Mouse (Mus musculus) liver, embryonic 14.5 days (tissue): ENCODE results near the gene Rasgrp2. TPM values are rescaled to one million over a fixed set of nuclear protein-coding genes. Genes with fewer than 3 reads are reported as not detected.
A peak's percentile ranks its signal among the peaks of the same experiment; 100 is the strongest.

Source experiments
- ATAC-seq: fragments of 200-750 bp; cut with Nextera tagmentation; 2 replicates; pipeline ENCODE4 v1.8.0; 2017; ENCODE audit warnings: moderate number of reproducible peaks, mild to moderate bottlenecking, moderate library complexity; ENCODE audit not compliant: insufficient read depth
- DNase-seq, 3 experiments: peaks; one replicate each; pipeline ENCODE4 v3.0.0-alpha.2; 2012 to 2013; ENCODE audit warnings: low read depth in 3 of 3, low spot score in 3 of 3
- H3K27ac ChIP-seq: fragments of 300-500 bp; sonication (generic); 2 replicates; pipeline ENCODE4 v1.5.1; 2014; ENCODE audit warnings: moderate library complexity, mild to moderate bottlenecking, control low read depth, inconsistent platforms
- H3K27me3 ChIP-seq: fragments of 300-500 bp; sonication (generic); 2 replicates; pipeline ENCODE4 v1.6.1; 2014; ENCODE audit warnings: mild to moderate bottlenecking, low read length, moderate library complexity; ENCODE audit not compliant: control insufficient read depth, insufficient read depth
- H3K36me3 ChIP-seq: fragments of 300-500 bp; sonication (generic); replicated peaks from 2 replicates; pipeline ENCODE4 v1.6.1; 2014; ENCODE audit warnings: low read depth; ENCODE audit not compliant: control insufficient read depth, insufficient read depth
- H3K4me1 ChIP-seq, 2 experiments: fragments of 200-500 bp in 1 of 2; fragments of 300-500 bp in 1 of 2; sonication (generic) in 1 of 2; replicated peaks; 2 replicates each; pipeline ENCODE4 v1.6.1; 2012 to 2014; ENCODE audit warnings: antibody characterized with exemption in 1 of 2, inconsistent platforms in 1 of 2, low read length in 1 of 2; ENCODE audit not compliant: control insufficient read depth in 2 of 2, insufficient read depth in 2 of 2
- H3K4me2 ChIP-seq: fragments of 300-500 bp; sonication (generic); 2 replicates; pipeline ENCODE4 v1.6.1; 2014; ENCODE audit warnings: low read depth, mild to moderate bottlenecking, control low read depth, moderate library complexity
- H3K4me3 ChIP-seq, 2 experiments: fragments of 200-500 bp in 1 of 2; fragments of 300-500 bp in 1 of 2; sonication (generic) in 1 of 2; 2 replicates each; pipeline ENCODE4 v1.5.1; 2012 to 2014; ENCODE audit warnings: low read depth in 2 of 2, low read length in 2 of 2, mild to moderate bottlenecking in 2 of 2, control low read depth in 1 of 2, inconsistent platforms in 1 of 2, moderate library complexity in 1 of 2; ENCODE audit not compliant: insufficient read depth in 1 of 2
- H3K9ac ChIP-seq: fragments of 300-500 bp; sonication (generic); replicated peaks from 2 replicates; pipeline ENCODE4 v1.6.1; 2014; ENCODE audit warnings: mild to moderate bottlenecking, control low read depth, moderate library complexity
- H3K9me3 ChIP-seq: fragments of 300-500 bp; sonication (generic); 2 replicates; pipeline ENCODE4 v1.6.1; 2016; ENCODE audit warnings: low read length, mixed read lengths; ENCODE audit not compliant: control insufficient read depth
- CTCF ChIP-seq: IDR thresholded peaks from 2 replicates; pipeline ENCODE4 v1.5.1; 2016; ENCODE audit warnings: antibody characterized with exemption, low read depth, control low read depth
- EP300 ChIP-seq: IDR thresholded peaks from 2 replicates; pipeline ENCODE4 v1.6.1; 2016; ENCODE audit warnings: antibody characterized with exemption, low read depth
- WGBS: fragments of 180-500 bp; shearing (Covaris S2); extraction: QIAGEN DNeasy Blood & Tissue Kit; methylation state at CpG from one replicate; pipeline ENCODE4 v1.1.7; 2014; ENCODE audit not compliant: insufficient replicate concordance; 5-methylcytosine and 5-hydroxymethylcytosine counted together
- polyA plus RNA-seq, 2 experiments: library from polyadenylated mRNA; depleted of rRNA in 1 of 2; stranded (reverse) in 1 of 2; unstranded in 1 of 2; fragments of >200 nt; fragmentation: Nextera tagmentation in 1 of 2; extraction: Ambion mirVana in 1 of 2; gene quantifications; 2 replicates each; pipeline versions ENCODE4 v1.2.1 to v1.2.3; 2012 to 2014

Gene Rasgrp2
- polyA plus RNA-seq, 2 experiments, result 74.5 to 76.3 TPM

- TF ChIP-seq CTCF (no peak), EP300 (no peak)
- H3K36me3 ChIP-seq, result peaks cover 34% of the 10 kb centered on the region
- ATAC-seq, result no peak
Observed at GRCm38 (mm10) chr19:6363091-6363410, 36.1 kb upstream of the Rasgrp2 start.

GRCm38 (mm10) chr19:6363411-6364240 lies 35.5 kb upstream of the Rasgrp2 start, which contains the start of gene Sf1:
Sf1 (plus strand) TSS chr19:6363690.
- Histone ChIP-seq H3K4me3 (peak within 1 kb of the TSS; percentile 94), H3K36me3 (peaks cover 40% of the 10 kb centered on the region), H3K4me1 (peaks cover 14 to 19% of the 10 kb centered on the region in 2 experiments), H3K4me2 (peak within 1 kb of the TSS; percentile 99), H3K9me3 (no peaks in the 10 kb centered on the region), H3K27ac (peak within 1 kb of the TSS; percentile 88), H3K9ac (peak within 1 kb of the TSS; percentile 97), H3K27me3 (no peaks in the 10 kb centered on the region)
- DNase-seq (peak; percentile 98 to 99 (median 99)), ATAC-seq (peak; percentile 91)
- TF ChIP-seq CTCF (no peak), EP300 (no peak)
- under 1% methylated on average over 84 of the region's 85 CpGs for WGBS

More at GRCm38 (mm10) chr19:6363091-6363410, 36.1 kb upstream of the Rasgrp2 start:
- Histone ChIP-seq H3K27me3 (no peaks in the 10 kb centered on the region), H3K9ac (peak overlapping the region; percentile 67), H3K4me1 (peaks cover 14 to 19% of the 10 kb centered on the region in 2 experiments), H3K27ac (peak overlapping the region; percentile 71), H3K4me3 (peak overlapping the region; percentile 71 to 94), H3K9me3 (no peaks in the 10 kb centered on the region), H3K4me2 (peak overlapping the region; percentile 82)
- WGBS, result 2% methylated on average over 11 of the region's 11 CpGs
- no peak for DNase-seq

GRCm38 (mm10) chr19:6364317-6364725 lies 34.8 kb upstream of the Rasgrp2 start:
- no peaks in the 10 kb centered on the region for H3K9me3 ChIP-seq
- H3K4me2 ChIP-seq, result peak overlapping the region; percentile 99
- H3K9ac ChIP-seq, result peak overlapping the region; percentile 97
- H3K4me3 ChIP-seq, result peak overlapping the region; percentile 94
- H3K27me3 ChIP-seq, result no peaks in the 10 kb centered on the region
- peak overlapping the region; percentile 88 for H3K27ac ChIP-seq
- peak; percentile 81 to 86 (median 84) for DNase-seq
- peaks cover 47% of the 10 kb centered on the region for H3K36me3 ChIP-seq
- peaks cover 14 to 19% of the 10 kb centered on the region in 2 experiments for H3K4me1 ChIP-seq
- ATAC-seq, result no peak
- under 1% methylated on average over 55 of the region's 55 CpGs for WGBS
- TF ChIP-seq CTCF (no peak), EP300 (no peak)

- no peak for DNase-seq
- Histone ChIP-seq H3K4me1 (peaks cover 14 to 19% of the 10 kb centered on the region in 2 experiments), H3K36me3 (peaks cover 52% of the 10 kb centered on the region), H3K4me2 (peak overlapping the region; percentile 99), H3K27me3 (no peaks in the 10 kb centered on the region), H3K4me3 (peak overlapping the region; percentile 94), H3K9me3 (no peaks in the 10 kb centered on the region), H3K27ac (peak overlapping the region; percentile 32), H3K9ac (peak overlapping the region; percentile 97)
- ATAC-seq, result no peak
- under 1% methylated on average over 2 of the region's 2 CpGs for WGBS
- no peak for TF ChIP-seq EP300
- no peak for TF ChIP-seq CTCF
Observed at GRCm38 (mm10) chr19:6364842-6365241, 34.3 kb upstream of the Rasgrp2 start.

GRCm38 (mm10) chr19:6370175-6370574 lies 29.0 kb upstream of the Rasgrp2 start:
- H3K9me3 ChIP-seq, result no peaks in the 10 kb centered on the region
- peaks cover 4 to 6% of the 10 kb centered on the region in 2 experiments; a peak in 3 of 4 replicates for H3K4me1 ChIP-seq
- no peak overlapping the region for H3K9ac ChIP-seq
- H3K27ac ChIP-seq, result no peak overlapping the region
- peaks cover 98% of the 10 kb centered on the region for H3K36me3 ChIP-seq
- H3K27me3 ChIP-seq, result no peaks in the 10 kb centered on the region
- H3K4me2 ChIP-seq, result no peak overlapping the region
- no peak overlapping the region for H3K4me3 ChIP-seq
- TF ChIP-seq CTCF, result no peak
- whole genome bisulfite sequencing, result 81% methylated on average over 2 of the region's 2 CpGs
- ATAC-seq, result no peak
- DNase-seq, result no peak
